Mouse (Mus musculus): ENCODE results near the gene Nsmf.

Gene Nsmf

DNA sequence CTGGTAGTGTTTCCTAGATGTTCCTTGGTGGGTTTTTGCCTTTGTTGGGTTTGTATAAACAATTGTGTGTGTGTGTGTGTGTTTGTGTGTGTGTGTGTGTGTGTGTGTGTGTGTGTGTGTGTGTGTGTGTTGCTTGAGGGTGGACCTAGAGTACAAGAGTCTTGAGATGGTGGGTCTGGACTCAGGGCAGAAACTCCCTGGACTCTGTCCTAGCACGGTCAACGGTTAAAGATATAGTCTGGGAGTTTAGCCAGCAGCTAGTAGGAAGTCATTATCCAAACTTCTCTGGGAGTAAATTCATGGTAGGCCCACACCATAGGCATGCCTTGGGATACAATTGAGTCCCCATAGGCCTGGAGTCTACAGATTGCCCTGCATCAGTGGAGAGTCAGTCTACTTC lies 33.7 kb downstream of the Nsmf start:
- no peak for DNase-seq (ENCODE audit: low spot score)

DNA sequence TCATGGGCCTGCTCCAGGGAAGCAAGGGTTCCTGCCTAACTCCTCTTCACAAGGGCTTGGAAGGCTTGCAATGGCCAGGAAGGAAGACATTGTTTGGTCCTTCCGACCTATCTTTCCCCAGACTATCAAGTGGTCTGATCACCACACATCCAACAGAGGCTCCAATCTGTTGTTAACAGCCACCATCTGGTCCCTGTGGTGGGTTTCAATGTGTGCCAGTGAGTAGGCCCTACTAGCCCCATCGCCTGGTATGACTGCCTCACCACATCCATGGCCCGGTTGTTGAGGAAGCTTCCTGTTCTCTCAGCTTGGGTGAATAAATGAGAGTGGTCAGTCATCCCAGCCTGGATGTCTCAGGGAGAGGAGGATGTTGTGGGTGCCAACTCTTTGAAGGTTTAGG lies 34.5 kb downstream of the Nsmf start:
- no peak for DNase-seq (ENCODE audit: low spot score)

DNA sequence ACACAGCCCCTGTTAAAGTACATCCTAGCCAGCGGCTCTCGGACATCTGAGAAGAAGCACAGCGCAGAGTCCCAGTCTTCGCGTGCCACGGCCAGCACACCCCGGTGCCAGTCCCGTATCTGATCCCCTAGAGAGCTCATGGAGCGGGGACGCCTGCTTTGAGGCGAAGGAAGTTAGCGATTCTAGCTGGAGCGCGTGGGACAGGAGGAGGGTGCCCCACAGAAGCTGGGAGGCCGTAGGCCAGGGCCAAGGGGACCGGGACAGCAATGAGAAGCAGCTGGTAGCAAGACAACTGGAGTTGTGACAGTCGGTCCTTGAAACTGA lies 40.6 kb downstream of the Nsmf start:
- DNase-seq (ENCODE audit: low spot score), result no peak

DNA sequence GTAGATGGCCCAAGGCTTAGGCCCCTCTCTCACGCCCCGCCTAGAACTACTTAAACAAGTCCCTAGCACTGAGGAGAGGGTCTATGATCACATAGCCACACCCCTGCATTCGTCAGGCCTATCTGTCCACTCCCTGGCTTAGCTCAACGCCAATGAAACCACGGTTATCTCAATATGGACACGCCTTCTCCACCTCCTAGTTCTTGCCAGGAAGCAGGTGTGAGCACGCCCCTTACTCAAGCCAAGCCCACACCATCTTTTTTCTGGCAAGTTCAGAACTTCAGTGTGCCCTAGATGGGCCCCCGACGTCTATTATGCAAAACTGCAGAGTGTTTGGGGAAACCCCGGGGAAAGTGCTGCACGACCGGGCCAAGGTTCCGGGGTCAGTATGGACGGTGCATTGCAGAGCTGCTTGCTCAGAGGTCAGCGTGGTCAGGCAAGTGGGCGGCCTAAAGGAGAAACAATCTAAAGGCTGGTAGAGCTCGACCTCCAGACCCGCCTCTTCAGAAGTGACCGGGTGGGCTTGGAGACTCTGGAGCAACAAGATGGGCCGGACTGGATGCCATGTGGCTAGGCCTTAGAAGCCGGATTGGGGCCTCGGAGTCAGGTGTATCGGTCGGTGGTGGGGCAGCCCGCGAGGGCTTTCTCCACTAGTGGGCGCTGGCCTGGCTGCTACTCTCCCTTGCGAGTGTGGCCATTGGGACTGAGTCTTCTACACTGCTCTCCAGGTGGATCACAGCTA lies 41.1 kb downstream of the Nsmf start, which contains the start of gene Noxa1:
Gene Noxa1, minus strand, starts transcription at position 41 of the 742 bp plus-strand sequence.
- no peak for DNase-seq (ENCODE audit: low spot score)

DNA sequence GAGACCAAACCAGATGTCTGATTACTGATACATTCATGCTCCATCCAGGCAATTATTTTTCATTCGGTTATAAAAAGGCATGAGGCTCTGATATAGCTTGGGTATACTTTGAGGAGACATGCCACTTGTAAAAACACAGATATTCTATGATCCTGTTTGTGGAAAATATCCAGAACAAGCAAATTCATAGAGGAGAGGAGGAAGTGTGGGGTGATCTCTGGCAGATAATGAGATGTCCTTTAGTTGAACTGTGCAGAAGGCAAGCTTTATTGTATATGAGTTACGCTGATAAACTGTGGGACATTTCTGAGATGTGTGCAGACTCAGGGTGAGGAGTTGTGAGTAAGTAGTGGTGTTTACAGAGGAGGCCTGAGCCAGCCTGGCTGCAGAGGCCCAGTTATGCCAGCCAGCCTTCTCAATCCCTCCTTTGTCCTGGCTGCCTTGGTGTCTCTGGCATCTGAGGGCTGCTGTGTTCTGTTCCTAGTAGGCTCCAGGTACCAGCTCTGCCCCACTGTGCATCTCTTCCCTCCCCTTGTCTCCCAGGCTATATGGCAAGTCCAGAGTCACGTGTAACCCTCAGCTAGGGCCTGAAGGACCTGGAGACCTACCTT lies 44.0 kb downstream of the Nsmf start:
- DNase-seq (ENCODE audit: low spot score), result no peak

DNA sequence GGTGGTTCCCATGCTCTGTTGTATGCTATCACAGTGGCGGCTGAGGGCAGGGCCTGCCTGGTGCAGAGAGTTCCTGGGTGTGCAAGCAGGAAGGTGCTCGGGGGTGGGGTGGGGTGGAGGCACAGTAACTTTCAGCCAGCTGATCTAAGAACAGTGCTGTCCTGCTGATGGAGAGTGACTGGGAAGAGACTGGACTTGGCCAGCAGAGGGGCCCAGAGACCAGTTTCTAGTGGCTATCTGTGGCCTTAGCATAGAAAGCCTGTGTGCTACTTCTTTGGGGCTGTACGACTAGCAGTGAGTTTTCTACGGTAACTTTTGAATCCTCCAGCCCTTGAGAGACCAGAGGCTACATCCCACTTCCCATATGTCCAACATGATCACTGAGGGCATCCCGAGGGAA lies 44.8 kb downstream of the Nsmf start:
- DNase-seq (ENCODE audit: low spot score), result no peak

DNA sequence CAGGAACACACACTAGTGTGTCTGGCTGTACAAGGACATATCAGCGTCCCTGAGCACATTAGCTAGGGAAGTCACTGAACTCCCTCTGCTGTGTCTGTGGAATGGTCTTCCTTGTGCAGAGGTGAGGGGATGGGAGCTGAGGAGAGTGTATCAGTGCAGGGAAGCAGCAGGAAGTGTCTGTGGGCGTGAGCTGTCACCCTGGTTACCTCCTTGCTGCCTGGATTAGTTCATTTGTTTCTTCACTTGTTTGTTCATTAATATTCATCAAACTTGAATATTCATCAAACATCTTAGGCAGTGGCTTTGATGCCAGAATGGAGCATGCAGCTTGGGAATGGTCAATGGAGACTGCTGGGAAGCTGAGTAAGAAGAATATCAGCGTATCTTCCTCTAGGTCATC lies 45.5 kb downstream of the Nsmf start:
- DNase-seq (ENCODE audit: low spot score), result no peak

DNA sequence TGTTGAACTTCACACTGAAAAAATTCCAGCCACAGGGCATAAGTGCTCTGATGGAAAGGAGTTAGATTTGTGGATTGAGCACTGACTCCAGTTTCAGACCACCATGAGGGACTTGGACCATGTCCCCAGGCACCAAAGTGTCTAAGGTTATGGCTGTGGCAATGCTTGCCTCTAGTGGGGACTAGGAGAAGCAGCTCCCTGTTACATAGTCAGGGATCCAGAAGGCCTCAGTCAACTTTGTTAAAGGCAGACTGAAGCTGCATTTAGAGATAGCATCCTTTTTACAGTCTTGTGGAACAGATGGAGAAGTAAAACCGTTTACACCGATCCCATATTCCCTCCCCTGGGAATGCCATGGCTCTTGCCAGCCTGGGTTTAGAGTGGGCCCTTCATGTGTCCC lies 50.0 kb downstream of the Nsmf start:
- no peak for DNase-seq (ENCODE audit: low spot score)

DNA sequence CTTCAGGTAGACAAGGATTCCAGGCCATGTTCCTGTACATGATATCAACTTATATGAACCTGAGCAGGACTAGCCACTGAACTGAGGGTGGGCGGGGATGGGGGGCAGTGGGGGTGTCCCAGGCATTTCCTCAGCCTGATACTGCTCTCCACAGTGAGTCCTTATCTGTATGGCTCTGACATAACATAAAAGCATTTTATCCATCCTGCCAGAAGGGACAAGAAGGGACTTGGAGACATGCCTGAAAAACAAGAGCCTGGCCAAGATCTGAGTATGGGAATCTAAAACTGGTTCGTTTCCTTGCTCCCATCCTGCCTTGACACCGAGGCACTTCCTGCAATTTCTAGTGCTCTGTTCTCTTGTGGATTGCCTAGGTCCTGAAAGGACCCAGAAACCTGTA lies 51.9 kb downstream of the Nsmf start:
- DNase-seq (ENCODE audit: low spot score), result no peak

DNA sequence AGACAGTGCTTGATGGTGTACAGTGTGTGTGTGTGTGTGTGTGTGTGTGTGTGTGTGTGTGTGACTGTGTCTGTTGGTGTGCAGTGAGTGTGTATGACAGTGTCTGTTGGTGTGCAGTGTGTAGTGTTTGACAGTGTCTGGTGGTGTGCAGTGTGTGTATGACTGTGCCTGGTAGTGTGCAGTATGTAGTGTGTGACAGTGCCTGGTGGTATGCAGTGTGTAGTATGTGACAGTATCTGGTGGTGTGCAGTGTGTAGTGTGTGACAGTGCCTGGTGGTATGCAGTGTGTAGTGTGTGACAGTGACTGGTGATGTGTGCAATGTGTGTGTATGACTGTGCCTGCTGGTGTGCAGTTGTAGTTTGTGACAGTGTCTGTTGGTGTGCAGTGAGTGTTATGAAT lies 55.3 kb downstream of the Nsmf start:
- DNase-seq (ENCODE audit: low spot score), result no peak

DNA sequence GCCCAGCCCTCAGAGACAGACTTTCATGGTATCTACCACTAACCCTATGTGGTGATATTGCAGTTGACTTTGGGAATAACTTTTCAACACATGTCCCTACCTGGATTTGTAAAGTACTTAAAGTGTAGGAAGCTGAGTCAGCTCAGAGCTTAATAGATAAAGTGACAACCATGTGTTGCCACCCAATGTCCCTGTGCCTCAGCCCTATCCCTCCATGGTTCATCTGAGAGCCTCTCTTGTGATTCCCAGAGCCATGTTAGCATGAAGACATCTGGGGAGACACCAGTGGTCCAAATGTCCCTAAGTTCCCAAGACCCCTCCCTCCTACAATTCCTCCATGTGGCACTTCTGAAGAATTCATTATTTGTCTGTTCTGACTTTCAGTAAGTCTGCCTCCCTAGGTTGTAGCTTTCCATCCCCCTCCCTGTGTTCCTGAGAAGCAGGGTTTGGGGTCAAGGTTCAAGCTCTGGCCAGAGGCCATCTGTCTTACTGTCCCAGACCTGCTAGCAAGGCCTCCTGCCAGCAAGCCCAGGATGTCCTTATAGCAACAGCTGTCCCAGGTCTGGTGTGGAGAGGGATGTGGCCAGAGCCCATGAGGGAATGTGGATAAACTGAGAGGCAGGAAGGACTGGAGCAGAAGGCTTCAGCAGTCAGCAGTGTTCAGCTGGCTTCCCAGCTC lies 56.5 kb downstream of the Nsmf start:
- DNase-seq (ENCODE audit: low spot score), result no peak

DNA sequence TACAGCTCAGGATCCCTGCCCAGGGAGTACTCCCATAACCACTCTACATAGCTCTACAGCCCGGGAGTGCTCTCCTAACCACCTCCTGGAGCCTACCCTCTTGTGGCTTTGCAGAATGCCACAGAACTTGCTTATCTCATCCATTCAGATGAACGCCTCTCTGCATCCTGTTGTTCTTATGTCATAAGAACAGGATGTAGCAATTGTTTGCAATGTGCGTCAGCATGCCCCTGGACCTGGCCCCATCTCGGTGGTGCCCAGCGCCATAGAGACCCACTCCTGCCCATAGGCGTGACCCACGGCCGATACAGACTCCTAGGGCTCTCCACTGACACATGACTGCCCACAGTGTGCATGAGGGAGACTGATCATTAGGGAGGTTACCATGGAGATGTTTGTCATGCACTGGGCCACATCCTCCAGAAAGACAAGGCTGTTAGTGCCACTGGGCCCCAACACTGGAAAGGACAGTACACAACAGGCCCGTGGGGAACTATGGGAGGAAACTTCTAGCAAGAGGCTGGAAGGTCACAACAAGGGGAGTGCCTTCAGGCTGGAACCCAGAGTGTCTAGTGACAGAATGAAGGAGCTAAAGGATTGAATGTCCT lies 57.1 kb downstream of the Nsmf start:
- no peak for DNase-seq (ENCODE audit: low spot score)

All from ovary, postnatal 10 days (tissue).